Mouse (Mus musculus) small intestine, adult 2 months (tissue): Measurements from ENCODE around the gene Cdc27.

ENCODE experiments used
- CTCF ChIP-seq: fragments of 200-500 bp; IDR thresholded peaks from 2 replicates; pipeline ENCODE4 v1.5.1; 2012; ENCODE audit warnings: low read depth, mild to moderate bottlenecking, control low read depth, inconsistent platforms, low read length, moderate library complexity, mixed read lengths; ENCODE audit not compliant: insufficient replicate concordance, insufficient read length; ENCODE audit errors: extremely low read depth
- POLR2A ChIP-seq: fragments of 200-500 bp; IDR thresholded peaks from 2 replicates; pipeline ENCODE4 v1.6.1; 2012; ENCODE audit warnings: low read depth, mild to moderate bottlenecking, control low read depth, inconsistent platforms, low read length, moderate library complexity

GRCm38 (mm10) chr11:104566097-104566496 is 15.7 kb upstream of the Cdc27 start:
- TF ChIP-seq CTCF: no peak
- no peak for TF ChIP-seq POLR2A
